Mouse (Mus musculus) left cerebral cortex, postnatal 4 days (tissue): ENCODE results near the gene Smim6. TPM values are rescaled to one million over a fixed set of nuclear protein-coding genes. Genes with fewer than 3 reads are reported as not detected.

Experiments used
- DNase-seq: peaks from one replicate; pipeline ENCODE4 v3.0.0-alpha.2; 2022
- intact Hi-C: fragments of 180-260 bp; cut with DNase I; formaldehyde crosslinking; loops from one replicate; pipeline ENCODE4 v1.15.1; 2025
- total RNA-seq, 2 experiments: library from RNA; stranded (reverse); gene quantifications; 2 replicates each; pipeline ENCODE4 v1.2.3; 2021

The Smim6 gene
- total RNA-seq, 2 experiments from 2014 or later, result not detected

- intact Hi-C loops, result no loop called here
- no peak for DNase-seq
Measured at GRCm38 (mm10) chr11:115900561-115901337, 11.1 kb upstream of the Smim6 start.

GRCm38 (mm10) chr11:115901338-115902161 lies 10.3 kb upstream of the Smim6 start:
- DNase-seq, result no peak
- intact Hi-C loops, result no loop called here

- no peak for DNase-seq
- intact Hi-C loops, result no loop called here
Measured at GRCm38 (mm10) chr11:115902177-115902576, 9.6 kb upstream of the Smim6 start.

- intact Hi-C loops, result no loop called here
- no peak for DNase-seq
Measured at GRCm38 (mm10) chr11:115902831-115903230, 9.0 kb upstream of the Smim6 start.

GRCm38 (mm10) chr11:115903384-115904230 lies 8.2 kb upstream of the Smim6 start:
- DNase-seq, result no peak

GRCm38 (mm10) chr11:115904231-115904955 lies 7.4 kb upstream of the Smim6 start:
- no peak for DNase-seq
- intact Hi-C loops, result no loop called here

More at GRCm38 (mm10) chr11:115903384-115904230, 8.2 kb upstream of the Smim6 start:
- intact Hi-C loops, result no loop called here

GRCm38 (mm10) chr11:115904956-115905790 lies 6.6 kb upstream of the Smim6 start:
- no peak for DNase-seq
- intact Hi-C loops, result no loop called here

- intact Hi-C loops, result no loop called here
- no peak for DNase-seq
Measured at GRCm38 (mm10) chr11:115906116-115906515, 5.7 kb upstream of the Smim6 start.

GRCm38 (mm10) chr11:115906521-115906920 lies 5.3 kb upstream of the Smim6 start:
- intact Hi-C loops, result no loop called here

GRCm38 (mm10) chr11:115911134-115911561 lies 669 bp upstream of the Smim6 start:
- intact Hi-C loops, result no loop called here
- no peak for DNase-seq

More at GRCm38 (mm10) chr11:115906521-115906920, 5.3 kb upstream of the Smim6 start:
- no peak for DNase-seq

- intact Hi-C loops, result no loop called here
- no peak for DNase-seq
Measured at GRCm38 (mm10) chr11:115916579-115916978, 4.8 kb downstream of the Smim6 start.

- DNase-seq, result no peak
- intact Hi-C loops, result no loop called here
Measured at GRCm38 (mm10) chr11:115918637-115919036, 6.8 kb downstream of the Smim6 start.

- intact Hi-C loops, result no loop called here
Measured at GRCm38 (mm10) chr11:115919073-115919472, 7.3 kb downstream of the Smim6 start.

GRCm38 (mm10) chr11:115920110-115920818 lies 8.4 kb downstream of the Smim6 start:
- intact Hi-C loops, result no loop called here
- peak; percentile 40 for DNase-seq

More at GRCm38 (mm10) chr11:115919073-115919472, 7.3 kb downstream of the Smim6 start:
- no peak for DNase-seq

- intact Hi-C loops, result no loop called here
- DNase-seq, result no peak
Measured at GRCm38 (mm10) chr11:115921986-115922385, 10.2 kb downstream of the Smim6 start.

- no peak for DNase-seq
- intact Hi-C loops, result no loop called here
Measured at GRCm38 (mm10) chr11:115929031-115929430, 17.2 kb downstream of the Smim6 start.

- no peak for DNase-seq
- intact Hi-C loops, result no loop called here
Measured at GRCm38 (mm10) chr11:115929818-115930217, 18.0 kb downstream of the Smim6 start.

GRCm38 (mm10) chr11:115931235-115931634 lies 19.4 kb downstream of the Smim6 start:
- no peak for DNase-seq
- intact Hi-C loops, result no loop called here
